Mouse (Mus musculus): Measurements from ENCODE around the gene Gss. TPM values are rescaled to one million over a fixed set of nuclear protein-coding genes. Genes with fewer than 3 reads are reported as not detected.

The Gss gene
- polyA plus RNA-seq, 1 experiment from 2014 or later, result 24.2 TPM

GRCm38 (mm10) chr2:155591676-155592075 is 934 bp downstream of the Gss start:
- Histone ChIP-seq H3K4me1 (peaks cover 18% of the 10 kb centered on the region), H3K36me3 (peaks cover 4% of the 10 kb centered on the region; the same call in 1 of the 2 replicates), H3K4me2 (peak overlapping the region; percentile 79), H3K4me3 (peak overlapping the region; percentile 70), H3K9ac (peak overlapping the region; percentile 89), H3K9me3 (no peaks in the 10 kb centered on the region), H3K27me3 (replicated peaks) (0 out of 2 replicates have a peak, but pooled peaks cover 4% of the 10 kb centered on the region), H3K27ac (replicated peaks) (peak overlapping the region; percentile 87)
- WGBS, result 6% methylated on average over 6 of the region's 6 CpGs
- ATAC-seq (ENCODE audit: extremely low read depth, insufficient number of reproducible peaks, low FRiP score, low TSS enrichment), result no peak

DNA sequence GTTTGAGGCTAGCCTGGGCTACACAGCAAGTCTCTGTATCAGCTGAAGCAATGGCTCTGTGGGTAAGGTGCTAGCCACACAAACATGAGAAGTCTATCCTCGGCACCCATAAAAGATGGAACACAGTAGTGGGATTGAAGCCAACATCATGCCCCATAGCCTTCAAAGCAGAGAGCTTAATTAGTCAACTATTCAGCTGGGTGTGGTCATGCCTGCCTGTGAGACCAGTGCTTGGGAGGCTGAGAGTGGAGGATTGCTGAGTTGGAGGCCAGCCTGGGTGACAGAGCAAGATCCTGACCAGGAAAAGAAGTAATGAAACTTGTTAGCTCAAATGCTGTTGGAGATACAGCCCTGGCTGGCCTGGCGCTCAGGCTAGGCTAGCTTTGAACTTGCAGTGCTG is 1.7 kb downstream of the Gss start:
- Histone ChIP-seq H3K4me3 (no peak overlapping the region), H3K36me3 (peaks cover 4% of the 10 kb centered on the region; the same call in 1 of the 2 replicates), H3K4me2 (peak overlapping the region; percentile 79; the same call in 1 of the 2 replicates), H3K9ac (peak overlapping the region; percentile 89), H3K9me3 (no peaks in the 10 kb centered on the region), H3K4me1 (peaks cover 14% of the 10 kb centered on the region), H3K27me3 (replicated peaks) (0 out of 2 replicates have a peak, but pooled peaks cover 4% of the 10 kb centered on the region), H3K27ac (replicated peaks) (no peak overlapping the region)
- no peak for ATAC-seq (ENCODE audit: extremely low read depth, insufficient number of reproducible peaks, low FRiP score, low TSS enrichment)
- WGBS, result 85% methylated on average over 2 of the region's 2 CpGs

DNA sequence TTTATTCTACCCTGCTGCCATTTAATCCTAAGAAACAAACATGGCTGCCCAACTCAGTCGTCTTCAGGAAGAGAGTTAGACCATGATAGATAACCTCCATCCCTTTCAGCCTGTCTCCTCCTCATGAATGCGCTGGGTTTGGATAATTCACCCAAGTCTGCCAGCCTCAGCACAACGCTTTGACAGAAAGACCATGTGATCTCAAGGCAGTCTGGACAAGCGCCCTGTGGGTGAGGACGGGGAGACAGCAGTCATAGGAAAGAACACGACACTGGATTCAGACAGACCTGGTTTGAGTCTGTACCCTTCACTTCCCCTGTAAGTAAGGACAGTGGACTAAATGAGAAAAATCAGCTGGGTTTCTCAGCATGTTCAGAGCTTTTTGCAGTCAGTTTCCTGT is 3.1 kb downstream of the Gss start:
- WGBS, result 63% methylated on average over 6 of the region's 6 CpGs
- Histone ChIP-seq H3K9me3 (no peaks in the 10 kb centered on the region), H3K27me3 (replicated peaks) (no peaks in the 10 kb centered on the region)

GRCm38 (mm10) chr2:155588136-155588535 is 4.5 kb downstream of the Gss start:
- H3K9me3 ChIP-seq, result no peaks in the 10 kb centered on the region
- peaks cover 14% of the 10 kb centered on the region for H3K4me1 ChIP-seq
- H3K9ac ChIP-seq, result no peak overlapping the region
- no peak for ATAC-seq (ENCODE audit: extremely low read depth, insufficient number of reproducible peaks, low FRiP score, low TSS enrichment)
- no peaks in the 10 kb centered on the region for H3K27me3 ChIP-seq (replicated peaks)
- WGBS, result 68% methylated on average over 3 of the region's 3 CpGs
- H3K27ac ChIP-seq (replicated peaks), result no peak overlapping the region
- no peak overlapping the region for H3K4me3 ChIP-seq
- no peak overlapping the region for H3K4me2 ChIP-seq
- H3K36me3 ChIP-seq, result peaks cover 4% of the 10 kb centered on the region; the same call in 1 of the 2 replicates

More for the DNA sequence above, 3.1 kb downstream of the Gss start:
- no peak overlapping the region for H3K27ac ChIP-seq (replicated peaks)
- H3K4me1 ChIP-seq, result peaks cover 14% of the 10 kb centered on the region
- no peak overlapping the region for H3K4me3 ChIP-seq
- H3K4me2 ChIP-seq, result no peak overlapping the region
- H3K9ac ChIP-seq, result 0 out of 2 replicates have a peak overlapping the region, but pooled peaks have one; percentile 3
- peaks cover 4% of the 10 kb centered on the region; the same call in 1 of the 2 replicates for H3K36me3 ChIP-seq
- ATAC-seq (ENCODE audit: extremely low read depth, insufficient number of reproducible peaks, low FRiP score, low TSS enrichment), result no peak

DNA sequence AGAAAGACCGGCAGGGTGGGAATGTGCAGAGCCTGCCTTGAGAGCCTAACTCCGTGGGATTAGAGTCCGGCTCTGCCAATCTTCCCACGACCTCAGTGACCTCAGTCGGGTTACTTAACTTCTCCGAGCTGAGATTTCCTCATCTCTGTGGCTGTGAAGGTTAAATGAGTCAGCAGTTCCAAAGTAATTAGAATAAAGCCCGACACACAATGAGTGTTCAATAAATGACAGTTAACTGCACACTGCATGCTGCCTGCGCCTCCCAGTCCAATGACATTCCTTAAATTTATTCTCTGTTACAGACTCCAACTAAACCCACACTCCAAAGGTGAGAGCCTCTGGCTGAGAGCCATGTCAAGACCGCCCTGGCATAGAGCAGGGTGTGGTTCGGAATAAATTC is 7.1 kb downstream of the Gss start:
- H3K9ac ChIP-seq, result no peak overlapping the region
- H3K27ac ChIP-seq (replicated peaks), result no peak overlapping the region
- 67% methylated on average over 10 of the region's 10 CpGs for WGBS
- H3K36me3 ChIP-seq, result peaks cover 4% of the 10 kb centered on the region; the same call in 1 of the 2 replicates
- H3K4me1 ChIP-seq, result no peaks in the 10 kb centered on the region
- no peaks in the 10 kb centered on the region for H3K9me3 ChIP-seq
- H3K4me3 ChIP-seq, result no peak overlapping the region
- no peak overlapping the region for H3K4me2 ChIP-seq
- no peaks in the 10 kb centered on the region for H3K27me3 ChIP-seq (replicated peaks)
- ATAC-seq (ENCODE audit: extremely low read depth, insufficient number of reproducible peaks, low FRiP score, low TSS enrichment), result no peak

- no peaks in the 10 kb centered on the region for H3K27me3 ChIP-seq (replicated peaks)
- no peaks in the 10 kb centered on the region for H3K4me1 ChIP-seq
- H3K9ac ChIP-seq, result no peak overlapping the region
- no peak for ATAC-seq (ENCODE audit: extremely low read depth, insufficient number of reproducible peaks, low FRiP score, low TSS enrichment)
- no peak overlapping the region for H3K4me3 ChIP-seq
- H3K4me2 ChIP-seq, result no peak overlapping the region
- H3K36me3 ChIP-seq, result peaks cover 4% of the 10 kb centered on the region; the same call in 1 of the 2 replicates
- H3K9me3 ChIP-seq, result no peaks in the 10 kb centered on the region
- no peak overlapping the region for H3K27ac ChIP-seq (replicated peaks)
- 85% methylated on average over 9 of the region's 9 CpGs for WGBS
Observed at GRCm38 (mm10) chr2:155585082-155585481, 7.5 kb downstream of the Gss start.

GRCm38 (mm10) chr2:155583927-155584530 is 8.6 kb downstream of the Gss start:
- Histone ChIP-seq H3K9ac (no peak overlapping the region), H3K27me3 (replicated peaks) (no peaks in the 10 kb centered on the region), H3K36me3 (peaks cover 4% of the 10 kb centered on the region; the same call in 1 of the 2 replicates), H3K4me1 (no peaks in the 10 kb centered on the region), H3K4me2 (no peak overlapping the region), H3K4me3 (no peak overlapping the region), H3K27ac (replicated peaks) (no peak overlapping the region), H3K9me3 (no peaks in the 10 kb centered on the region)
- no peak for ATAC-seq (ENCODE audit: extremely low read depth, insufficient number of reproducible peaks, low FRiP score, low TSS enrichment)
- WGBS, result 42% methylated on average over 5 of the region's 5 CpGs

GRCm38 (mm10) chr2:155582996-155583395 is 9.6 kb downstream of the Gss start:
- Histone ChIP-seq H3K9me3 (no peaks in the 10 kb centered on the region), H3K4me2 (no peak overlapping the region), H3K36me3 (peaks cover 8% of the 10 kb centered on the region), H3K27ac (replicated peaks) (no peak overlapping the region), H3K4me1 (no peaks in the 10 kb centered on the region), H3K9ac (no peak overlapping the region), H3K27me3 (replicated peaks) (no peaks in the 10 kb centered on the region), H3K4me3 (no peak overlapping the region)
- ATAC-seq (ENCODE audit: extremely low read depth, insufficient number of reproducible peaks, low FRiP score, low TSS enrichment), result no peak
- WGBS, result 79% methylated on average over 5 of the region's 5 CpGs

- WGBS, result 69% methylated on average over 4 of the region's 4 CpGs
- Histone ChIP-seq H3K4me3 (no peak overlapping the region), H3K36me3 (peaks cover 13% of the 10 kb centered on the region), H3K9ac (no peak overlapping the region), H3K27ac (replicated peaks) (no peak overlapping the region), H3K27me3 (replicated peaks) (no peaks in the 10 kb centered on the region), H3K4me1 (no peaks in the 10 kb centered on the region), H3K4me2 (no peak overlapping the region), H3K9me3 (no peaks in the 10 kb centered on the region)
- no peak for ATAC-seq (ENCODE audit: extremely low read depth, insufficient number of reproducible peaks, low FRiP score, low TSS enrichment)
Observed at GRCm38 (mm10) chr2:155582384-155582995, 10.1 kb downstream of the Gss start.

GRCm38 (mm10) chr2:155580331-155580730 is 12.3 kb downstream of the Gss start:
- Histone ChIP-seq H3K27me3 (replicated peaks) (no peaks in the 10 kb centered on the region), H3K27ac (replicated peaks) (no peak overlapping the region), H3K9me3 (no peaks in the 10 kb centered on the region), H3K36me3 (peaks cover 30% of the 10 kb centered on the region), H3K9ac (no peak overlapping the region), H3K4me3 (no peak overlapping the region), H3K4me2 (no peak overlapping the region), H3K4me1 (no peaks in the 10 kb centered on the region)
- ATAC-seq (ENCODE audit: extremely low read depth, insufficient number of reproducible peaks, low FRiP score, low TSS enrichment), result no peak
- 86% methylated on average over 3 of the region's 3 CpGs for WGBS

- no peak for ATAC-seq (ENCODE audit: extremely low read depth, insufficient number of reproducible peaks, low FRiP score, low TSS enrichment)
- Histone ChIP-seq H3K9ac (no peak overlapping the region), H3K27me3 (replicated peaks) (no peaks in the 10 kb centered on the region), H3K4me3 (no peak overlapping the region), H3K9me3 (no peaks in the 10 kb centered on the region), H3K27ac (replicated peaks) (no peak overlapping the region), H3K4me2 (no peak overlapping the region), H3K36me3 (peaks cover 51% of the 10 kb centered on the region), H3K4me1 (no peaks in the 10 kb centered on the region)
- WGBS, result 85% methylated on average over 9 of the region's 9 CpGs
Observed at GRCm38 (mm10) chr2:155576656-155577055, 16.0 kb downstream of the Gss start.

DNA sequence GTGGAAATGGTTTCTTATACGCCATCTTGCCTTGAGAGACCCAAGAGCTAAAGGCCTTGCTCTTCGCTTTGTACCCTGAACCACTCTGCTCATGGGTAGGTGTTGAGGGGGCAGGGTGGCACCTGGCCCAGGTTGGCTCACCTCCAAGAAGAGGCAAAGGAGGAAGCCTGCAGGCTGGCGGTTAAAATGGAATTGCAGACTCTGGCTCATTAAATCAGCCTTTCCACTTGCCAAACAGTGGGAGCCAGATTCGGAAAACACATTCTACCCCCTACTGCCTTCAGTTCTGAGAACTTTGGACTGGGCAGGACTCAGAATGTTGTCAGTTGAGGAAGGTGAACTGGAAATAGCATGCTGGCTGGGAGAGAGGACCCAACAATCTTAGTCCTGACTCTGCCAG is 17.9 kb downstream of the Gss start:
- peaks cover 51% of the 10 kb centered on the region for H3K36me3 ChIP-seq
- H3K4me3 ChIP-seq, result no peak overlapping the region
- H3K9me3 ChIP-seq, result no peaks in the 10 kb centered on the region
- H3K4me2 ChIP-seq, result no peak overlapping the region
- H3K27me3 ChIP-seq (replicated peaks), result no peaks in the 10 kb centered on the region
- no peak for ATAC-seq (ENCODE audit: extremely low read depth, insufficient number of reproducible peaks, low FRiP score, low TSS enrichment)
- WGBS, result 88% methylated on average over 4 of the region's 4 CpGs
- no peak overlapping the region for H3K9ac ChIP-seq
- no peak overlapping the region for H3K27ac ChIP-seq (replicated peaks)
- no peaks in the 10 kb centered on the region for H3K4me1 ChIP-seq

Data from heart, embryonic 13.5 days (tissue).